Mouse (Mus musculus): ENCODE data around the gene Dao. TPM values are rescaled to one million over a fixed set of nuclear protein-coding genes. Genes with fewer than 3 reads are reported as not detected.

Dao gene
- polyA plus RNA-seq, 1 experiment from 2014 or later, result not detected

- no peaks in the 10 kb centered on the region for H3K36me3 ChIP-seq
- H3K27me3 ChIP-seq (ENCODE audit: low read depth, poor library complexity, severe bottlenecking), result no peaks in the 10 kb centered on the region
- no peak overlapping the region for H3K4me3 ChIP-seq
- peak overlapping the region; percentile 33 for H3K27ac ChIP-seq (replicated peaks)
- no peak for DNase-seq (ENCODE audit: low spot score)
- no peaks in the 10 kb centered on the region for H3K9me3 ChIP-seq (replicated peaks)
- WGBS, result 39% methylated on average over 6 of the region's 6 CpGs
- H3K4me1 ChIP-seq, result peaks cover 11% of the 10 kb centered on the region
Observed at GRCm38 (mm10) chr5:114066601-114067000, 63.1 kb downstream of the Dao start.

GRCm38 (mm10) chr5:114067543-114067942, 64.0 kb downstream of the Dao start:
- Histone ChIP-seq H3K36me3 (no peaks in the 10 kb centered on the region; the same call in 1 of the 2 replicates), H3K4me1 (peaks cover 20% of the 10 kb centered on the region), H3K4me3 (no peak overlapping the region), H3K27me3 (ENCODE audit: low read depth, poor library complexity, severe bottlenecking) (no peaks in the 10 kb centered on the region), H3K27ac (replicated peaks) (no peak overlapping the region), H3K9me3 (replicated peaks) (no peaks in the 10 kb centered on the region)
- WGBS, result 90% methylated on average over 9 of the region's 9 CpGs
- no peak for DNase-seq (ENCODE audit: low spot score)

DNA sequence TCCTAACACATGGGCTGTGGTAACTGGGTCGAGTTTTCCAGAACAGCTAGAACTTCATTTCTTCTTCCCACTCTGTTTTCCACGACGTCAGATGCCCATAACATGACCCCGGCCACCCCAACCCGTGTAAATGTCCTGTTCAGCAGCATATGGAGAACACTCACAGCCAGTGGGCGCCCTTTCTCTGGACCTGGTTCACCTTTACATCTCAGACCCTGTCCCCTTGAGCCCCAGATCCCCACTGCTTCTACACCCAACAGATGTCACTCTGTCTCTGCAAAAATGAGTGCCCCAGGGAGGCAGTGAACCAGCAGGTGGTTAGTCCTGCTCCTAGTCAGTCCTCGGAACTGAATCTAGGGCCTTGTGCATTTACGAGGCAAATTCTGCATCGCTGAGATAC, 64.5 kb downstream of the Dao start:
- Histone ChIP-seq H3K4me1 (peaks cover 20% of the 10 kb centered on the region), H3K4me3 (no peak overlapping the region), H3K36me3 (no peaks in the 10 kb centered on the region; the same call in 1 of the 2 replicates), H3K27ac (replicated peaks) (no peak overlapping the region), H3K27me3 (ENCODE audit: low read depth, poor library complexity, severe bottlenecking) (no peaks in the 10 kb centered on the region), H3K9me3 (replicated peaks) (no peaks in the 10 kb centered on the region)
- WGBS, result 75% methylated on average over 9 of the region's 9 CpGs
- DNase-seq (ENCODE audit: low spot score), result no peak

- no peak for DNase-seq (ENCODE audit: low spot score)
- no peaks in the 10 kb centered on the region; the same call in 1 of the 2 replicates for H3K36me3 ChIP-seq
- H3K4me3 ChIP-seq, result no peak overlapping the region
- H3K4me1 ChIP-seq, result peaks cover 20% of the 10 kb centered on the region
- 93% methylated on average over 4 of the region's 4 CpGs for WGBS
- H3K9me3 ChIP-seq (replicated peaks), result no peaks in the 10 kb centered on the region
- no peaks in the 10 kb centered on the region for H3K27me3 ChIP-seq (ENCODE audit: low read depth, poor library complexity, severe bottlenecking)
- H3K27ac ChIP-seq (replicated peaks), result peak overlapping the region; percentile 85
Observed at GRCm38 (mm10) chr5:114070858-114071257, 67.4 kb downstream of the Dao start.

DNA sequence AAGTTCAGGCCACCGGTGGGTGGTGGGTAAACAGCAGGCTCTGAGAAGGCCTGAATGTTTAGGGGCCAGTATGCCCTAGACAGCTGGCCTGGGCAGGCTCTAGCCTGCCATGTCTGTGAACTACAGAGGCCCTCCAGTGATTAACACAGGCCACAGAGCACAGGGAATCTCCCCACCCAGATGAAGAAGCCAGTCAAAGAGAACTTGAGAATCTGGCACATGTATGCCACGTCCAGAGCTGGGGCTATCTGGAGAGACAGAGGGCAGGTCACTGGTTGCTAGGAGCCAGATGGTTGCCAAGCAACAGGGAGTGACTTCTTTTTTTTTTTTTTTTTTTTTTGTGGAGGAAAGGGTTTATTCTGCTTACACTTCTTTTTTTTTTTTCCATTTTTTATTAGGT, 68.8 kb downstream of the Dao start:
- H3K4me1 ChIP-seq, result peaks cover 21% of the 10 kb centered on the region
- no peaks in the 10 kb centered on the region for H3K27me3 ChIP-seq (ENCODE audit: low read depth, poor library complexity, severe bottlenecking)
- peak overlapping the region; percentile 85 for H3K27ac ChIP-seq (replicated peaks)
- H3K36me3 ChIP-seq, result no peaks in the 10 kb centered on the region; the same call in 1 of the 2 replicates
- DNase-seq (ENCODE audit: low spot score), result peak; percentile 76
- H3K4me3 ChIP-seq, result no peak overlapping the region
- WGBS, result 37% methylated on average over 2 of the region's 2 CpGs
- no peaks in the 10 kb centered on the region for H3K9me3 ChIP-seq (replicated peaks)

Other genes with a start within 250 kb of the Dao start
- 75.4 and 77.1 TPM in 2 replicates for gene Sart3, start 231.2 kb upstream of the Dao start, polyA plus RNA-seq (2016; fragmentation: Nextera tagmentation; extraction: Ambion mirVana)
- gene Iscu, start 231.0 kb upstream of the Dao start, polyA plus RNA-seq (2016; fragmentation: Nextera tagmentation; extraction: Ambion mirVana), result 109 and 111 TPM in 2 replicates
- gene Tmem119, start 203.2 kb upstream of the Dao start, polyA plus RNA-seq (2016; fragmentation: Nextera tagmentation; extraction: Ambion mirVana), result 23.6 and 25.1 TPM in 2 replicates
- 0.77 and 1.5 TPM in 2 replicates for gene Selplg, start 171.1 kb upstream of the Dao start, polyA plus RNA-seq (2016; fragmentation: Nextera tagmentation; extraction: Ambion mirVana)
- 205 and 233 TPM in 2 replicates for gene Coro1c, start 94.9 kb upstream of the Dao start, polyA plus RNA-seq (2016; fragmentation: Nextera tagmentation; extraction: Ambion mirVana)
- 13.3 and 16.8 TPM in 2 replicates for gene Ssh1, start 9.8 kb upstream of the Dao start, polyA plus RNA-seq (2016; fragmentation: Nextera tagmentation; extraction: Ambion mirVana)
- gene Usp30, start 61.8 kb downstream of the Dao start, polyA plus RNA-seq (2016; fragmentation: Nextera tagmentation; extraction: Ambion mirVana), result 13.0 and 15.6 TPM in 2 replicates
- gene Svop, start 87.9 kb downstream of the Dao start, polyA plus RNA-seq (2016; fragmentation: Nextera tagmentation; extraction: Ambion mirVana), result 8.9 and 17.7 TPM in 2 replicates
- gene Alkbh2, start 124.5 kb downstream of the Dao start, polyA plus RNA-seq (2016; fragmentation: Nextera tagmentation; extraction: Ambion mirVana), result 12.2 and 12.8 TPM in 2 replicates
- gene Ung, start 126.7 kb downstream of the Dao start, polyA plus RNA-seq (2016; fragmentation: Nextera tagmentation; extraction: Ambion mirVana), result 58.9 and 67.5 TPM in 2 replicates
- gene Acacb, start 142.8 kb downstream of the Dao start, polyA plus RNA-seq (2016; fragmentation: Nextera tagmentation; extraction: Ambion mirVana), result 2.6 and 3.3 TPM in 2 replicates